Mouse (Mus musculus): ENCODE results near the gene Actl7a. TPM values are rescaled to one million over a fixed set of nuclear protein-coding genes. Genes with fewer than 3 reads are reported as not detected.

Actl7a gene
- total and polyA plus RNA-seq, 2 experiments from 2014 or later = not detected

DNA sequence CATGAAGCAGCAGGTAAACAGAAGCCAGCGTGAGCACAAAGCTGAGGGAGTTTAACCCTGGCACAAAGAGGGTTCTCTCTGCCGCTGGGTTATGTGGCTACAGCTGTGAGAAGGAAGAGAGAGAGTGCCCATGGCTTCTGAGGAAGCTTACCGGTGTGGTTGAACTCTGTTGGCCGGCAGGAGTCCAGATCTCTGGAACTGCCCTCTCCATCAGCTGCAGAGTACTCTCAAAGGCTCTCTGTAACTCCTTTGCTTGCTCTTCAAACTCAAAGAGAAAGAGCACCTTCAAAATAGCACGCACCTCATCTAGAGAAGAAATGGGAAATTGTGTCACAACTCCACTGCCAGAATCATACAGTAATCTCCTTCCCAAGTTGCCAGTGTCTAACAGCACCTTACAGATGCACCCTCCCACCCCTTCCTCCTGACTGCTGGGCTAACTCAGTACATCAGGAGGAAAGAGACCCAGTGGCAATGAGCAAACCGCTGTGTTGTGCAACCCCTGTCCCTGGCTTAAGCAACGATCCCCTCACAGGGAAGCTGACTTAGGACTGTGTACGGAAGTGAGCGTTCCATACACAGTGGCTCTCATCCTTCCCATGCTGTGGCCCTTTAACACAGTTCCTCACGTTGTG is 13.9 kb downstream of the Actl7a start:
- ATAC-seq (no peak), DNase-seq (no peak)
- Histone ChIP-seq H3K9ac (no peak overlapping the region), H3K9me3 (ENCODE audit: low read length) (no peaks in the 10 kb centered on the region), H3K27ac (ENCODE audit: low read depth, low read length) (no peak overlapping the region), H3K27me3 (ENCODE audit: insufficient read depth, low read length) (no peaks in the 10 kb centered on the region), H3K36me3 (ENCODE audit: insufficient read depth) (peaks cover 89% of the 10 kb centered on the region), H3K4me3 (ENCODE audit: low read depth, low read length) (no peak overlapping the region), H3K4me2 (ENCODE audit: low read depth) (no peak overlapping the region), H3K4me1 (ENCODE audit: insufficient read depth) (no peaks in the 10 kb centered on the region)
- no peak for TF ChIP-seq CTCF (IDR thresholded peaks at IDR 0.05; ENCODE audit: low read depth)
- 94% methylated on average over 10 of the region's 10 CpGs for WGBS

DNA sequence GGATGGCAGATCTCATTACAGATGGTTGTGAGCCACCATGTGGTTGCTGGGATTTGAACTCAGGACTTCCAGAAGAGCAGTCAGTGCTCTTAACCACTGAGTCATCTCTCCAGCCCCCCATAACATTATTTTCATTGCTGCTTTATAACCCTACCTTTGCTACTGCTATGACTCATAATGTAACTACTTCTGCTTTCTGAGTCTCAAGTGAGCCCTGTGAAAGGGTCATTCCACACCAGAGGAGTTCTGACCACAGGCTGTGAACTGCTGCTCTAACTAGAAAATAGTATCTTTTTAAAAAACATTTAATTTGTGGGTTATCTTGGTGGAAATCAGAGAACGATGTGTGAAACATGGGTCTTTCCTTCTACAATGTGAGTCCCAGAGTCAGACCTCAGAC is 14.5 kb downstream of the Actl7a start:
- no peak overlapping the region for H3K9ac ChIP-seq
- H3K27ac ChIP-seq (ENCODE audit: low read depth, low read length) = no peak overlapping the region
- no peak overlapping the region for H3K4me3 ChIP-seq (ENCODE audit: low read depth, low read length)
- peaks cover 93% of the 10 kb centered on the region for H3K36me3 ChIP-seq (ENCODE audit: insufficient read depth)
- ATAC-seq (no peak), DNase-seq (no peak)
- TF ChIP-seq CTCF (IDR thresholded peaks at IDR 0.05; ENCODE audit: low read depth) = no peak
- H3K4me1 ChIP-seq (ENCODE audit: insufficient read depth) = no peaks in the 10 kb centered on the region
- 97% methylated on average over 1 of the region's 1 CpGs for WGBS
- no peaks in the 10 kb centered on the region for H3K9me3 ChIP-seq (ENCODE audit: low read length)
- H3K4me2 ChIP-seq (ENCODE audit: low read depth) = no peak overlapping the region
- H3K27me3 ChIP-seq (ENCODE audit: insufficient read depth, low read length) = no peaks in the 10 kb centered on the region

DNA sequence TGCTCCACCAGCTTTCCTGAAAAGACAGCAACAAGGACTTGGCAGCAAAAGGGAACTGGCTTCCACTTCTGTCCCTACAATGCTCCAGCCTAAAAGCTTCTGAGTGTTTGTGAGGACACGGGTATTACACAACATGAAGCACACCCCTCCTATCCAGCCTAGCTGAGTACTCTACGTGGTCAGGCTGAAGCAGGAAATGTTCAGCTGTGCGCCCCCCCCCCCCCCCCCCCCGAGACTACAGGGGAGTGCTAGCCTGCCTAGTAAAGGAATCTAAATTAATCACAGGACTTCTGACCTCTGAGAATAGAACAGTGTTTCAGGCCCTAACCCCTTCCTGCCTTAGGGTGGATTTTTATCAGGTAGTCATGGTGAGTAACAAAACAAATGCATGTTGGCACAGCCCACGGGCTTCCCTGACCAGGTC is 24.7 kb downstream of the Actl7a start:
- no peaks in the 10 kb centered on the region for H3K4me1 ChIP-seq (ENCODE audit: insufficient read depth)
- H3K4me3 ChIP-seq (ENCODE audit: low read depth, low read length) = no peak overlapping the region
- no peak overlapping the region for H3K9ac ChIP-seq
- no peak for ATAC-seq
- no peaks in the 10 kb centered on the region for H3K9me3 ChIP-seq (ENCODE audit: low read length)
- 85% methylated on average over 5 of the region's 5 CpGs for WGBS
- H3K27ac ChIP-seq (ENCODE audit: low read depth, low read length) = no peak overlapping the region
- no peak for DNase-seq
- H3K27me3 ChIP-seq (ENCODE audit: insufficient read depth, low read length) = no peaks in the 10 kb centered on the region
- TF ChIP-seq CTCF (IDR thresholded peaks at IDR 0.05; ENCODE audit: low read depth) = no peak
- peaks cover 85% of the 10 kb centered on the region for H3K36me3 ChIP-seq (ENCODE audit: insufficient read depth)
- H3K4me2 ChIP-seq (ENCODE audit: low read depth) = no peak overlapping the region

DNA sequence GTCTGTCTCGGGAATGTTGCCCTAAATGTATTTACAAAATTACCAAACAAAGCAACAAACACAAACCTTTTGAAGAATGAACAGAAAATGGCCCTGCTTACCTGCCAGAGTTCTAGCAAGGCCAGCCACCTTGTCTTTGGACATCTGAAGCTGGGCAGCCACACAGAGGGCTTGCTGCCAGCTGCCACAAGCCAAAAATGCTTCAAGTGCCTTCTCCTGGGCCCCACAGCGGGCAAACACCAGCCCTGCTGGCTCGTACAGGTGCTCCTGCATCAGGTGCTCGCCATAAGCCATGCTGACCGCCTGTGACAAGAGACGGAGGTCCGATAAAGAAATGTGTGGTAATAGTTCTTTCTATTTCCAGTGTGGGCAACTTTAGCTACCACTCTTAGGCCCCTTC is 25.7 kb downstream of the Actl7a start:
- no peak overlapping the region for H3K27ac ChIP-seq (ENCODE audit: low read depth, low read length)

DNA sequence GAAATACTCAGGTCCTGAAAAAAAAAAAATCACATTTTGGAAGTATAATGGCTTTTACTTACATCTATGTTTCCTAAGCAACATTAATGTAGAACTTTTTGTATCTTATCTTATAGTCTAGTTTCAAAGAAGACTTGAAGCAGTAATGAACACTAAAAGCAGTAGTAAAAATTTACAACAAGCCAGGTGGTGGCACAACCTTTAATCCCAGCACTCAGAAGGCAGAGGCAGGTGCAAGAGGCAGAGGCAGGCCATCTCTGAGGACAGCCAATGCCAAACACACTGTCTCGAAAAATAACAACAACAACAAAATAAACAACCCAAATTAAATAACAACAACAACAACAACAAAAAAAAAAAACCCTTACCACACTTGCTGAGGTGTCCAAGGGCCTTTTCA is 27.9 kb downstream of the Actl7a start:
- 76% methylated on average over 1 of the region's 1 CpGs for WGBS
- Histone ChIP-seq H3K27ac (ENCODE audit: low read depth, low read length) (no peak overlapping the region), H3K36me3 (ENCODE audit: insufficient read depth) (peaks cover 86% of the 10 kb centered on the region), H3K27me3 (ENCODE audit: insufficient read depth, low read length) (no peaks in the 10 kb centered on the region), H3K9me3 (ENCODE audit: low read length) (no peaks in the 10 kb centered on the region), H3K4me3 (ENCODE audit: low read depth, low read length) (no peak overlapping the region), H3K4me2 (ENCODE audit: low read depth) (no peak overlapping the region), H3K4me1 (ENCODE audit: insufficient read depth) (no peaks in the 10 kb centered on the region), H3K9ac (no peak overlapping the region)
- ATAC-seq = no peak
- no peak for TF ChIP-seq CTCF (IDR thresholded peaks at IDR 0.05; ENCODE audit: low read depth)
- DNase-seq = no peak

More for the DNA sequence above, 25.7 kb downstream of the Actl7a start:
- no peaks in the 10 kb centered on the region for H3K27me3 ChIP-seq (ENCODE audit: insufficient read depth, low read length)
- no peak overlapping the region for H3K4me2 ChIP-seq (ENCODE audit: low read depth)
- no peaks in the 10 kb centered on the region for H3K9me3 ChIP-seq (ENCODE audit: low read length)
- ATAC-seq = no peak
- H3K4me3 ChIP-seq (ENCODE audit: low read depth, low read length) = no peak overlapping the region
- no peaks in the 10 kb centered on the region for H3K4me1 ChIP-seq (ENCODE audit: insufficient read depth)
- WGBS = 93% methylated on average over 7 of the region's 7 CpGs
- TF ChIP-seq CTCF (IDR thresholded peaks at IDR 0.05; ENCODE audit: low read depth) = no peak
- H3K9ac ChIP-seq = no peak overlapping the region
- DNase-seq = no peak
- H3K36me3 ChIP-seq (ENCODE audit: insufficient read depth) = peaks cover 89% of the 10 kb centered on the region

DNA sequence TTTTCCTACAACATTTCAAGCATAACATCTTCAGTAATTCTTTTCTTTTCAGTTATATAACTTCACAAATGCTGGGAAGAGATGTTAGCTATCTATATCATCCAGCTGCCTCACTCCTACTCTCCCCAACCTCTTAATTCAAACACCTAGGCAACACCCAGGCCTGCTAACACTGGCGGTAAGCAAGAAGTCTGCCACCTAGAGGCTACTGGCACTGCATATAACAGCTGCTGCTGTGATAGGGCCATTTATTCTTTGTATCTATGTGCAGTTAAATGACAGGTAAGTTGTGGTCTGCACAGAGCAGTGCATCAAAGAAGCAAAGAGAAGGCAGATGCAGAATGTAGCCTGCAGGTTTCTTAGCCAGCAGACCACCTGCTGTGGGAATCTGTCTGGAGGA is 48.2 kb downstream of the Actl7a start:
- H3K27ac ChIP-seq (ENCODE audit: low read depth, low read length) = no peak overlapping the region
- no peak overlapping the region for H3K4me2 ChIP-seq (ENCODE audit: low read depth)
- no peaks in the 10 kb centered on the region for H3K27me3 ChIP-seq (ENCODE audit: insufficient read depth, low read length)
- ATAC-seq = peak; percentile 74
- H3K9me3 ChIP-seq (ENCODE audit: low read length) = no peaks in the 10 kb centered on the region
- no peaks in the 10 kb centered on the region for H3K4me1 ChIP-seq (ENCODE audit: insufficient read depth)
- H3K9ac ChIP-seq = no peak overlapping the region
- WGBS = 31% methylated on average over 1 of the region's 1 CpGs
- TF ChIP-seq CTCF (IDR thresholded peaks at IDR 0.05; ENCODE audit: low read depth) = peak; percentile 61
- H3K36me3 ChIP-seq (ENCODE audit: insufficient read depth) = peaks cover 84% of the 10 kb centered on the region
- DNase-seq = peak; percentile 19
- no peak overlapping the region for H3K4me3 ChIP-seq (ENCODE audit: low read depth, low read length)

Other genes with a start within 250 kb of the Actl7a start
- gene Gm26657, start 3.3 kb upstream of the Actl7a start, total RNA-seq (2014; rRNA removed) = not detected in 2 replicates
- not detected in 2 replicates for gene Gm26657, start 3.3 kb upstream of the Actl7a start, polyA plus RNA-seq (2015; fragmentation: Nextera tagmentation; extraction: Ambion mirVana)
- 0.23 and 0.67 TPM in 2 replicates for gene Actl7b, start 2.0 kb upstream of the Actl7a start, total RNA-seq (2014; rRNA removed)
- gene Actl7b, start 2.0 kb upstream of the Actl7a start, polyA plus RNA-seq (2015; fragmentation: Nextera tagmentation; extraction: Ambion mirVana) = not detected in 2 replicates
- 89.2 and 98.1 TPM in 2 replicates for gene Elp1, start 58.9 kb downstream of the Actl7a start, total RNA-seq (2014; rRNA removed)
- gene Elp1, start 58.9 kb downstream of the Actl7a start, polyA plus RNA-seq (2015; fragmentation: Nextera tagmentation; extraction: Ambion mirVana) = 38.2 and 44.8 TPM in 2 replicates
- 10.0 and 12.3 TPM in 2 replicates for gene Fam206a, start 58.9 kb downstream of the Actl7a start, total RNA-seq (2014; rRNA removed)
- gene Fam206a, start 58.9 kb downstream of the Actl7a start, polyA plus RNA-seq (2015; fragmentation: Nextera tagmentation; extraction: Ambion mirVana) = 8.0 and 11.1 TPM in 2 replicates
- 9.2 and 14.5 TPM in 2 replicates for gene Ctnnal1, start 121.8 kb downstream of the Actl7a start, total RNA-seq (2014; rRNA removed)
- 5.3 and 8.5 TPM in 2 replicates for gene Ctnnal1, start 121.8 kb downstream of the Actl7a start, polyA plus RNA-seq (2015; fragmentation: Nextera tagmentation; extraction: Ambion mirVana)
- 14.0 and 24.7 TPM in 2 replicates for gene Tmem245, start 204.0 kb downstream of the Actl7a start, total RNA-seq (2014; rRNA removed)
- gene Tmem245, start 204.0 kb downstream of the Actl7a start, polyA plus RNA-seq (2015; fragmentation: Nextera tagmentation; extraction: Ambion mirVana) = 4.2 and 9.8 TPM in 2 replicates
- 41.9 and 43.4 TPM in 2 replicates for gene Frrs1l, start 247.0 kb downstream of the Actl7a start, total RNA-seq (2014; rRNA removed)
- gene Frrs1l, start 247.0 kb downstream of the Actl7a start, polyA plus RNA-seq (2015; fragmentation: Nextera tagmentation; extraction: Ambion mirVana) = 13.7 and 25.2 TPM in 2 replicates